In genomic region chr2:165316204-165316603, GRCm38 (mm10) we compare ENCODE assay signal across 10 mouse cellular contexts. TPM values are rescaled to one million over a fixed set of nuclear protein-coding genes. Genes with fewer than 3 reads are reported as not detected.
A peak's percentile ranks its signal among the peaks of the same experiment; 100 is the strongest.
DNase-seq lines count a peak whose midpoint lies in the region; ATAC-seq and TF ChIP-seq lines count a peak whose summit lies in the region.
"Had no signal": no experiment of that assay in that cellular context is flagged by ENCODE, and none has a peak within 500 bp of the region (broad histone marks: within the 10 kb centered on the region; RNA-seq: fewer than 3 reads in every experiment).

No protein-coding gene starts in this region.

- DNase-seq in lung, postnatal 0 days (ENCODE audit: low spot score) = no peak
- DNase-seq in lung, postnatal 10 days = no peak
- no peak for DNase-seq in midbrain, embryonic 10.5 days (ENCODE audit: low spot score)
- DNase-seq in retina, postnatal 1 day = peak; percentile 84
- DNase-seq in gastrocnemius, adult 18-20 months (ENCODE audit: low spot score) = no peak
- DNase-seq in thymus, postnatal 4 days = no peak
- no peak for DNase-seq in layer of hippocampus, postnatal 10 days (ENCODE audit: low spot score in 2 of 2)

- no peak overlapping the region for H3K4me3 ChIP-seq in lung, postnatal 0 days (ENCODE audit: low read depth, low read length)
- H3K4me3 ChIP-seq in forebrain, embryonic 16.5 days (replicated peaks; ENCODE audit: low read length) = no peak overlapping the region
- peak overlapping the region; percentile 41; the same call in 1 of the 2 replicates for H3K4me3 ChIP-seq in midbrain, embryonic 10.5 days
- H3K4me3 ChIP-seq: liver, embryonic 15.5 days had no signal

- H3K9ac ChIP-seq in lung, postnatal 0 days (replicated peaks; ENCODE audit: low read depth) = no peak overlapping the region
- H3K9ac ChIP-seq in forebrain, embryonic 16.5 days (replicated peaks; ENCODE audit: low read depth, low read length) = peak overlapping the region; percentile 8; the same call in 1 of the 2 replicates
- H3K9ac ChIP-seq: liver, embryonic 15.5 days had no signal

- no peak for TF ChIP-seq EP300 in lung, postnatal 0 days (IDR thresholded peaks at IDR 0.05)

- no peaks in the 10 kb centered on the region for H3K9me3 ChIP-seq in lung, postnatal 0 days (ENCODE audit: low read length)
- no peaks in the 10 kb centered on the region for H3K9me3 ChIP-seq in forebrain, embryonic 16.5 days (ENCODE audit: control insufficient read depth, low read length)
- H3K9me3 ChIP-seq in midbrain, embryonic 10.5 days (replicated peaks) = no peaks in the 10 kb centered on the region
- H3K9me3 ChIP-seq: liver, embryonic 15.5 days had no signal

- H3K27ac ChIP-seq in lung, postnatal 0 days (ENCODE audit: low read length) = peak overlapping the region; percentile 72
- H3K27ac ChIP-seq in forebrain, embryonic 16.5 days (ENCODE audit: low read length) = peak overlapping the region; percentile 83
- peak overlapping the region; percentile 86 for H3K27ac ChIP-seq in midbrain, embryonic 10.5 days (replicated peaks)
- H3K27ac ChIP-seq: liver, embryonic 15.5 days had no signal

- H3K4me1 ChIP-seq in lung, postnatal 0 days (ENCODE audit: insufficient read depth, low read depth, low read length) = peaks cover 32% of the 10 kb centered on the region; the same call in 1 of the 2 replicates
- peaks cover 56% of the 10 kb centered on the region for H3K4me1 ChIP-seq in forebrain, embryonic 16.5 days (replicated peaks; ENCODE audit: control insufficient read depth, insufficient read depth, low read length)
- H3K4me1 ChIP-seq in midbrain, embryonic 10.5 days = peaks cover 95% of the 10 kb centered on the region

- H3K36me3 ChIP-seq in lung, postnatal 0 days (ENCODE audit: insufficient read depth, low read length) = peaks cover 31% of the 10 kb centered on the region
- H3K36me3 ChIP-seq in forebrain, embryonic 16.5 days (ENCODE audit: control insufficient read depth, insufficient read depth) = peaks cover 5% of the 10 kb centered on the region; the same call in 1 of the 2 replicates
- peaks cover 49% of the 10 kb centered on the region for H3K36me3 ChIP-seq in midbrain, embryonic 10.5 days

- WGBS in lung, postnatal 0 days = 49% methylated on average over 10 of the region's 10 CpGs
- WGBS in forebrain, embryonic 16.5 days = 59% methylated on average over 10 of the region's 10 CpGs
- 50% methylated on average over 10 of the region's 10 CpGs for WGBS in midbrain, embryonic 10.5 days

- H3K27me3 ChIP-seq in lung, postnatal 0 days (replicated peaks; ENCODE audit: insufficient read depth, low read length) = no peaks in the 10 kb centered on the region
- no peaks in the 10 kb centered on the region for H3K27me3 ChIP-seq in forebrain, embryonic 16.5 days (replicated peaks; ENCODE audit: control insufficient read depth, insufficient read depth, low read length)
- H3K27me3 ChIP-seq in midbrain, embryonic 10.5 days (ENCODE audit: low read depth, poor library complexity, severe bottlenecking) = peaks cover 84% of the 10 kb centered on the region
- H3K27me3 ChIP-seq: liver, embryonic 15.5 days had no signal

- no peak for ATAC-seq in lung, postnatal 0 days
- ATAC-seq in forebrain, embryonic 16.5 days = no peak; the same call in 1 of the 2 replicates

- TF ChIP-seq CTCF in lung, postnatal 0 days (IDR thresholded peaks at IDR 0.05) = no peak

- no peak overlapping the region for H3K4me2 ChIP-seq in lung, postnatal 0 days (replicated peaks; ENCODE audit: low read depth, low read length)
- no peak overlapping the region for H3K4me2 ChIP-seq in forebrain, embryonic 16.5 days (ENCODE audit: low read length)
- H3K4me2 ChIP-seq: liver, embryonic 15.5 days had no signal

RNA-seq across cellular contexts. Expression of gene Elmo2, which starts 10.1 kb away (rescaled TPM):
- 61.1 and 66.4 TPM in 2 replicates for polyA plus RNA-seq in lung, postnatal 0 days (2015; fragmentation: Nextera tagmentation; extraction: Ambion mirVana)
- polyA plus RNA-seq in forebrain, embryonic 16.5 days (2015; fragmentation: Nextera tagmentation; extraction: Ambion mirVana) = 107 and 115 TPM in 2 replicates
- 81.7 and 90.0 TPM in 2 replicates for polyA plus RNA-seq in midbrain, embryonic 10.5 days (2016; fragmentation: Nextera tagmentation; extraction: Ambion mirVana)
- 10 to 100 TPM; 12.4 TPM for total RNA-seq in gastrocnemius, adult 18-20 months (2021)
- 100 to 1,000 TPM; 102 to 105 TPM for total RNA-seq in layer of hippocampus, postnatal 10 days (2021)

RNA-seq across cellular contexts. Expression of gene Slc35c2, which starts 28.5 kb away (rescaled TPM):
- 42.8 and 44.1 TPM in 2 replicates for polyA plus RNA-seq in lung, postnatal 0 days (2015; fragmentation: Nextera tagmentation; extraction: Ambion mirVana)
- polyA plus RNA-seq in forebrain, embryonic 16.5 days (2015; fragmentation: Nextera tagmentation; extraction: Ambion mirVana) = 60.3 and 62.4 TPM in 2 replicates
- polyA plus RNA-seq in midbrain, embryonic 10.5 days (2016; fragmentation: Nextera tagmentation; extraction: Ambion mirVana) = 72.8 and 73.0 TPM in 2 replicates
- total RNA-seq in gastrocnemius, adult 18-20 months (2021) = 10 to 100 TPM; 19.4 to 20.0 TPM
- total RNA-seq in layer of hippocampus, postnatal 10 days (2021) = 10 to 100 TPM; 49.8 to 53.9 TPM

RNA-seq across cellular contexts. Expression of gene Zfp663, which starts 52.3 kb away (rescaled TPM):
- polyA plus RNA-seq in lung, postnatal 0 days (2015; fragmentation: Nextera tagmentation; extraction: Ambion mirVana) = 1.2 and 2.0 TPM in 2 replicates
- polyA plus RNA-seq in forebrain, embryonic 16.5 days (2015; fragmentation: Nextera tagmentation; extraction: Ambion mirVana) = 6.3 and 6.6 TPM in 2 replicates
- polyA plus RNA-seq in midbrain, embryonic 10.5 days (2016; fragmentation: Nextera tagmentation; extraction: Ambion mirVana) = 6.0 and 7.2 TPM in 2 replicates
- total RNA-seq in gastrocnemius, adult 18-20 months (2021) = not detected
- total RNA-seq in layer of hippocampus, postnatal 10 days (2021) = under 1 TPM; 0.85 to 0.94 TPM
- total RNA-seq: ES-E14 had no signal
- polyA plus RNA-seq: liver, embryonic 15.5 days had no signal
